10 mouse cellular contexts compared by ENCODE assay signal in the genomic region with DNA sequence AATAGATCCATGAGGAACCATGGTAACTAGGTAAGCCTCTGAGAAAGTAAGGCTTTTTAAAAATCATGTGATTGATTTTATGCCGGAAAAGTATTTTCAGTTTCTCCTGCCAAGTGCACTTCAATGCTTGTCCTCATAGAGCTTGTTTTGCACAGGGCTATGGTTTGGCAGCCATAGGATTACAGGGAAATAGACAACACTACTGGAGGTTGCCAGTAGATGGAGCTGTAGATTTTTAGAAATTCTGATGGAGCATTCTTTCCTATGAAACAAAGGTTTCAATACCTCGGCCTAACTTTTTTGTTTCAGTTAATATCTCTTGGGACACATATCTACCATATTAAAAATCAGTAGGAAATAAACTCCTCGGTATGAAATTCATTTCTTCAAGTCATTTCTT.
DNase-seq lines count a peak whose midpoint lies in the region; ATAC-seq and TF ChIP-seq lines count a peak whose summit lies in the region.
"Had no signal": no experiment of that assay in that cellular context is flagged by ENCODE, and none has a peak within 500 bp of the region (broad histone marks: within the 10 kb centered on the region; RNA-seq: fewer than 3 reads in every experiment).

No protein-coding gene starts in this region.

- ATAC-seq in midbrain, embryonic 14.5 days (ENCODE audit: low FRiP score, low TSS enrichment), result no peak
- no peak for ATAC-seq in midbrain, embryonic 11.5 days (ENCODE audit: low FRiP score)
- ATAC-seq in midbrain, embryonic 15.5 days (replicated peaks), result no peak

- H3K79me2 ChIP-seq in heart, adult 2 months (replicated peaks; ENCODE audit: control insufficient read depth, insufficient read depth, low read length), result no peaks in the 10 kb centered on the region

- no peaks in the 10 kb centered on the region for H3K4me1 ChIP-seq in heart, adult 2 months (ENCODE audit: control insufficient read depth, insufficient read depth, low read length)
- H3K4me1 ChIP-seq in heart, embryonic 10.5 days, result peaks cover 4% of the 10 kb centered on the region; the same call in 1 of the 2 replicates
- no peaks in the 10 kb centered on the region for H3K4me1 ChIP-seq in midbrain, embryonic 14.5 days (ENCODE audit: control insufficient read depth, insufficient read depth, low read length)
- H3K4me1 ChIP-seq in midbrain, embryonic 11.5 days (ENCODE audit: control insufficient read depth, insufficient read depth, low read length), result no peaks in the 10 kb centered on the region
- H3K4me1 ChIP-seq in midbrain, embryonic 15.5 days, result no peaks in the 10 kb centered on the region
- H3K4me1 ChIP-seq: liver, embryonic 13.5 days; neural tube, embryonic 13.5 days had no signal

- TF ChIP-seq EP300 in heart, adult 2 months (IDR thresholded peaks at IDR 0.05; ENCODE audit: insufficient read depth, low read depth, low read length), result no peak

- peak; percentile 76 for TF ChIP-seq CTCF in heart, adult 2 months (IDR thresholded peaks at IDR 0.05)

- no peaks in the 10 kb centered on the region for H3K36me3 ChIP-seq in heart, adult 2 months (ENCODE audit: control insufficient read depth, insufficient read depth, low read length)
- H3K36me3 ChIP-seq in heart, embryonic 10.5 days, result no peaks in the 10 kb centered on the region
- H3K36me3 ChIP-seq in midbrain, embryonic 14.5 days (ENCODE audit: control insufficient read depth, insufficient read depth, low read length), result no peaks in the 10 kb centered on the region
- no peaks in the 10 kb centered on the region for H3K36me3 ChIP-seq in midbrain, embryonic 11.5 days (ENCODE audit: control insufficient read depth, insufficient read depth, low read length)
- H3K36me3 ChIP-seq in splenic B cell, adult 2 months (ENCODE audit: control insufficient read depth, insufficient read depth, low read length, poor library complexity, severe bottlenecking), result no peaks in the 10 kb centered on the region
- no peaks in the 10 kb centered on the region for H3K36me3 ChIP-seq in midbrain, embryonic 15.5 days (replicated peaks)
- H3K36me3 ChIP-seq: liver, embryonic 13.5 days; neural tube, embryonic 13.5 days had no signal

- 27% methylated on average over 3 of the region's 3 CpGs for WGBS in heart, adult 2 months
- WGBS in heart, embryonic 10.5 days, result 38% methylated on average over 3 of the region's 3 CpGs
- 71% methylated on average over 3 of the region's 3 CpGs for WGBS in midbrain, embryonic 14.5 days
- WGBS in midbrain, embryonic 11.5 days, result 60% methylated on average over 3 of the region's 3 CpGs
- WGBS in midbrain, embryonic 15.5 days, result 63% methylated on average over 3 of the region's 3 CpGs

- no peak overlapping the region for H3K27ac ChIP-seq in heart, adult 2 months
- H3K27ac ChIP-seq in heart, embryonic 10.5 days, result no peak overlapping the region
- H3K27ac ChIP-seq in midbrain, embryonic 14.5 days (replicated peaks; ENCODE audit: low read depth, low read length), result no peak overlapping the region
- H3K27ac ChIP-seq in midbrain, embryonic 11.5 days (ENCODE audit: low read depth, low read length), result no peak overlapping the region
- H3K27ac ChIP-seq in midbrain, embryonic 15.5 days, result no peak overlapping the region
- H3K27ac ChIP-seq: liver, embryonic 13.5 days; neural tube, embryonic 13.5 days had no signal

- H3K4me2 ChIP-seq in midbrain, embryonic 14.5 days (ENCODE audit: low read length), result no peak overlapping the region
- H3K4me2 ChIP-seq in midbrain, embryonic 11.5 days, result no peak overlapping the region
- no peak overlapping the region for H3K4me2 ChIP-seq in midbrain, embryonic 15.5 days
- H3K4me2 ChIP-seq: liver, embryonic 13.5 days; neural tube, embryonic 13.5 days had no signal

- no peaks in the 10 kb centered on the region for H3K9me3 ChIP-seq in heart, embryonic 10.5 days
- no peaks in the 10 kb centered on the region for H3K9me3 ChIP-seq in midbrain, embryonic 14.5 days (ENCODE audit: control insufficient read depth, low read length)
- H3K9me3 ChIP-seq in midbrain, embryonic 11.5 days (ENCODE audit: control insufficient read depth, low read length), result no peaks in the 10 kb centered on the region
- no peaks in the 10 kb centered on the region for H3K9me3 ChIP-seq in midbrain, embryonic 15.5 days
- H3K9me3 ChIP-seq: liver, embryonic 13.5 days; neural tube, embryonic 13.5 days had no signal

- H3K4me3 ChIP-seq in heart, adult 2 months, result no peak overlapping the region
- no peak overlapping the region for H3K4me3 ChIP-seq in heart, embryonic 10.5 days
- no peak overlapping the region for H3K4me3 ChIP-seq in midbrain, embryonic 14.5 days (replicated peaks; ENCODE audit: low read depth, low read length)
- no peak overlapping the region for H3K4me3 ChIP-seq in midbrain, embryonic 11.5 days (ENCODE audit: low read depth, low read length)
- no peak overlapping the region for H3K4me3 ChIP-seq in midbrain, embryonic 15.5 days
- H3K4me3 ChIP-seq: liver, embryonic 13.5 days; neural tube, embryonic 13.5 days had no signal

- intact Hi-C loops in heart, adult 2 months (cut with DNase I), result no loop called here

- no peak for TF ChIP-seq POLR2A in heart, adult 2 months (IDR thresholded peaks at IDR 0.05; ENCODE audit: insufficient read depth, low read depth, low read length)

- no peak for DNase-seq in heart, adult 2 months
- DNase-seq in heart, embryonic 10.5 days (ENCODE audit: low spot score), result no peak
- peak; percentile 44 for DNase-seq in midbrain, embryonic 14.5 days
- DNase-seq in midbrain, embryonic 11.5 days (ENCODE audit: low spot score, missing footprints), result no peak
- DNase-seq in forelimb bud, embryonic 11.5 days (ENCODE audit: low read depth, low spot score), result peak; percentile 63
- peak; percentile 13 for DNase-seq in splenic B cell, adult 2 months (ENCODE audit: low read depth, low spot score)
- no peak for DNase-seq in thymus, postnatal 0 days (ENCODE audit: low spot score)
- DNase-seq: liver, embryonic 13.5 days had no signal

- H3K27me3 ChIP-seq in heart, adult 2 months (ENCODE audit: control insufficient read depth, insufficient read depth, low read length), result no peaks in the 10 kb centered on the region
- no peaks in the 10 kb centered on the region for H3K27me3 ChIP-seq in heart, embryonic 10.5 days (ENCODE audit: insufficient read depth, poor library complexity, severe bottlenecking)
- H3K27me3 ChIP-seq in midbrain, embryonic 14.5 days (ENCODE audit: control insufficient read depth, insufficient read depth, low read length), result no peaks in the 10 kb centered on the region
- H3K27me3 ChIP-seq in midbrain, embryonic 11.5 days (ENCODE audit: control insufficient read depth, insufficient read depth, low read length), result no peaks in the 10 kb centered on the region
- H3K27me3 ChIP-seq in splenic B cell, adult 2 months (ENCODE audit: control insufficient read depth, insufficient read depth, low read length, poor library complexity, severe bottlenecking), result no peaks in the 10 kb centered on the region
- no peaks in the 10 kb centered on the region for H3K27me3 ChIP-seq in midbrain, embryonic 15.5 days (replicated peaks)
- H3K27me3 ChIP-seq: liver, embryonic 13.5 days; neural tube, embryonic 13.5 days had no signal

- no peak overlapping the region for H3K9ac ChIP-seq in heart, adult 2 months (ENCODE audit: low read depth, low read length)
- H3K9ac ChIP-seq in midbrain, embryonic 14.5 days (replicated peaks; ENCODE audit: low read length), result no peak overlapping the region
- H3K9ac ChIP-seq in midbrain, embryonic 11.5 days (ENCODE audit: low read length), result no peak overlapping the region
- no peak overlapping the region for H3K9ac ChIP-seq in midbrain, embryonic 15.5 days
- H3K9ac ChIP-seq: liver, embryonic 13.5 days; neural tube, embryonic 13.5 days had no signal

Comparison
In these comparisons a context has a peak if more than half of its experiments do, and no peak if none do; other contexts are left out.
1. DNase-seq: peak in midbrain, embryonic 14.5 days (single experiment), forelimb bud, embryonic 11.5 days (single experiment) and splenic B cell, adult 2 months (single experiment); none in heart, adult 2 months (0 of 2), heart, embryonic 10.5 days (single experiment), midbrain, embryonic 11.5 days (single experiment) and thymus, postnatal 0 days (single experiment).